Mouse (Mus musculus): ENCODE measurements around the gene Tbc1d12.
"Not testable (repeated sequence)": the region's sequence is repeated elsewhere in the genome, so short reads cannot be mapped to it uniquely, and the experiment has no call there.

The Tbc1d12 gene

DNA sequence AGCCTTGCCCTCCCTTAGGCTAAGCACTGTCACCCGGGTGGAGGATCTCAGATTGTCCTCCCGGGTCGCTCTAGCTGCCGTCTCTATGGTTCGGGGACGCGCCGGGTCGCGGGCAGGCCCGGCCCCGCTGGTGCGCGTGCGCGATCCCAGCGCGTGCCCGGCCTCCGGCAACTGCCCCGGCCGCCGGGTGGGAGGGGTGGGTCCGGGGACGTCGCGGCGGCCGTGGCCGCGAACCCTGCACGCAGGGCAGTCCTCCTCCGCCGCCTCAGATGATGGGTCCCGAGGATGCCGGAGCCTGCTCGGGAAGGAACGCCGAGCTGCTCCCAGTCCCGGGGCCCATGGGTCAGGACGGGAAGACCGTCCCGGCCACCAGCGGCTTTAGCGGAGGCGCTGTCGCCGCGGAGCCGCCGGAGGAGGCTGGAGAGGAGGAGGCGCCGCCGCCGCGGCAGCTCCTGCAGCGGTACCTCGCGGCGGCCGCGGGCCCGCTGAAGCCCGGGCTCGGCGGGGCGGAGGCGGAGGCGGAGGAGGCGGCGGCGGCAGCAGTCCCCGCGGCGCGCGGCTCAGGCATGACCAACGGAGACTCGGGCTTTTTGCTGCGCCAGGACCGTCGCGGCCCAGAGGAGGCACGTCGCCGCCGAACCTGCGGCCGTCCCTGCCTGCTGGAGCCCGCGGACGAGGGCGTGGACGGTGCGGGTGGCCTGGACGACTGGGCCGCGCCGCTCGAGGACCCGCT lies at the start of gene Tbc1d12:
Gene Tbc1d12 (plus strand): TSS at position 142 of the 733 bp plus-strand sequence.
- peak; percentile 26 for DNase-seq (ENCODE audit: extremely low read depth, low read depth, low spot score)

DNA sequence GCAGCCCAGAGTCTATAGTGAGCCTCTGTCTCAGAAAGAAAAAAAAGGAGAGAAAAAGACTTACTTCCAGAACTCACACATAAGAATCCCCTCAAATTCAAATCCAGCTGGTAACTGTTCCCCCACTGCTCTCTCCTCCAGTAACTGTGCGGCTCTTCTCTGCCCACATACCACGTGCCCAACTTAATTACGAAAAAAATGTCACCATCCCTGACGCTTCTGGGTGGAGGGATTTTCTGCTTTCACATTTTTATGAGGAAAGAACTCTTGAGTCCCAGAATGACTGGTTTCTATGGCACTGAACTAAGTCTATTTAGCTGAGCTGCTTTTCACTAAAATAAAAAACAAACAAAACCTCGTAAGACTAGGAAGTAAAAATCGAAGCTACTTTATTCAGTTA lies 48.6 kb upstream of the Tbc1d12 start:
- no peak for DNase-seq (ENCODE audit: extremely low read depth, low read depth, low spot score)

DNA sequence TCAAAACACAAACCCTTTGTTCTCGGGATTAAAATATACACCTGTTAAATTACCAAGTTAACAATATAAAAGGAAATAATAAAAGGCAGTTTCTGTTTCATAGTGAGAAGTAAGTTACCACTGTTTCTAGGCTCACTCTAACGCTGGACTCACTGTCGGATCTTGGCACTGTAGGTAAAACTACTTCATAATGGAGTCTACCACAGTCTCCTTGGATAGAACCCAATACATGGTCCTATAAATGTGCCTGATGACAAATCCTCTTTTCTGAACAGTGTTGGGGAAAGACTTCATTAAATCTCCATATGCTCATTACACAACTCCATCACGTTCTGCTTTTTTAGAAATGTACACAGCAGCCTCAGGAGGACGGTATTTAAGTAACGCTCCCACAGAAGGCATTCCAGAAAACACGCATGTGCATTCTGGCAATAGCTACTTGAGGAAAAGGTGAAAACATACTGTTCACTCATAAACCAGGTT lies 42.8 kb upstream of the Tbc1d12 start:
- no peak for DNase-seq (ENCODE audit: extremely low read depth, low read depth, low spot score)

DNA sequence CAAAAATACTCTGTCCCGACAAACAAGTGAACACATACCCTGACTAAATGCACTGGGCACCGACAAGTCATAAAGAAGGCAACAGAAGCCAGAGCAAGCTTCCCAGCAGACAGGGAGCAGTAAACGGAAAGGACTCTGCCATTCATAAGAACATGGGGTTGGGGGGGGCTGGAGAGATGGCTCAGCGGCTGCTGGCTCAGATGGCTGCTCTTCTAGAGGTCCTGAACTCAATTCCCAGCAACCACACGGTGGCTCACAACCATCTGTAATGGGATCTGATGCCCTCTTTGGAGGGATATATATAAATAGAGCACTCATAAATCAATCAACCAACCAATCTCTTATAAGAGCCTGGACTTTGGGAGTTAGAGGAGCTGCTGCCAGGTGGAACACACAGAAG lies 39.8 kb upstream of the Tbc1d12 start:
- DNase-seq (ENCODE audit: extremely low read depth, low read depth, low spot score): no peak

DNA sequence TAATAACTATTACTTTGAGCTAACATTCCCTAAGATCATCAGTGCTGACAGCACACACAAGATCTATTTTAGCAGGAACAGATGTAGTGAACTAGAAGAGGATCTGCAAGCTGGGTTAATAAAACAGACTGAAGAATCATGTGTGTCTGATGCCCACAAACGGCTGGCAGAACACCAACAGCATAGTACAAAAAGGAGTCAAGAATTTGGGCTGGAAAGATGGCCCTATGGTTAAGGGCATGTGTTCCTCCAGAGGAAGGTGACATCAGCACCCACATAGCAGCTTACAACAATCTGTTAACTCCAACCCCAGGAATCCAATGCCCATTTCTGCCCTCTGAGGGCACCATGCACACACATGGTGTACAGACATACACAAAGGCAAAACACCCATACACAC lies 38.1 kb upstream of the Tbc1d12 start:
- DNase-seq (ENCODE audit: extremely low read depth, low read depth, low spot score): no peak

DNA sequence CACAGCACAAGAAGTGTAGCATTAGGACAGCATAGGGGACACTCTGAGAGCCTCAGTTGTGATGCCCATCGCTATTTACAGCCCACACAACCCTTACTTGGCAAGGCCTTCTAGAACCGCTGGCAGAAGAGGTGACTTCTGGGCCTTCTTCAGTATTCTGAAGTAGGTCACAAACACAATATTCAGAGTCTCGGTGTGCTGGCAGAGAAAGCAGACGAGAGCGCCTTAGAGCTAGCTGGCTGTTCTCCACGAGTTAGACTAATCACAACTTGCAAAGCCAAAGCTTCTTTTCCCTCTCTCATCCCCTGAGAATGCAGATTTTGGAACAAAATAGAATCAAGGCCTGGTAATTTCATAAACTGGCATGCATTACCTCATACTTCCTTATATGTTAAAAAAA lies 37.6 kb upstream of the Tbc1d12 start:
- DNase-seq (ENCODE audit: extremely low read depth, low read depth, low spot score): no peak

DNA sequence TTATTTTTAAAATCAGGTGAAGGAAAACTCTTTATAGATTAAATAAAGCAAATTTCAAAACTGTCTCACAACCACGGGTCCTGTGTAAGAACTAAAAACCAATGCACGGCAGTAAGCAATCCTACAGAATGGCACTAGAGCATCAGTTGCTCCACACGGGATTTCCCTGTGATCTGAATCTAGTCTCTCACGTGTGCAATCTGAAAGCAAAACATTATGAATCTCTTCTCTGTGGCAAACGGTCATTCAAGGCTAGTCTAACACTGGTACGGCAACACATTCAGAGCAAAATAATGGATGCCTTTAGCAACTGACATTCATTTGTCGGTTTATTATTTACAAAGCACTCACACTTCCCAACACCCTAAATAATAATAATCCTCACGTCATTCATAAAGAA lies 18.2 kb upstream of the Tbc1d12 start:
- no peak for DNase-seq (ENCODE audit: extremely low read depth, low read depth, low spot score)

DNA sequence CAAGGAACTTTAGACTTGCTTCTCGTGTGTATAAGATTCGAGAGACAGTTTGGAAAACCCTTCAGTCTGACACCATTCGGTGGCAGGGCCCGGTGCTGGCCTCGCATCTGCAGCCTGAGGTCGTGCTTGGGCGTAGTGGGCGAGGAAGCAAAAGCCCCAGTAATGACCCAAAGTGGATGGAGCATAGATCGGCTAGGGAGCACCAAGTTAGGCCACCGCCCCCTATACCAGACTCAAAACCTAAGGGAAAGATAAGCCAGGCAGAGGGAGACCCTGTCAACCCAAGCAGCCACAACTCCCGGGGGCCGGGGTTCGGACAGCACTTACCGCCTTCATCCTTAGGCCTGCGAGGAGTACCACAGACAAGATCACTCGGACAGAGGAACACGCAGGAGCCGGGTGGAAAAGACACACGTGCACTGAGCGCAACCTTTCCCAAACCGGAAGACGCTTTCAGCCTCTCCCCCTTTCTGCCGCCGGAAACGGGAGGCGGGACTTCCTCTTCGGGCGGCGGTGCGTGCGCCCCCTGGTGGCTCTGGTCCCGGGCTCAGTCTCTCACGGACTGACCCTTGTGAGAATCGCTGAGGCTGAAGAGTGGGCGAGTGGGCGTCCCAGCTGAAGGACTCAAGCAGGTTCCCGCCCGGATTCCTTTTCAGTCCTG lies 17.5 kb upstream of the Tbc1d12 start, which contains the start of gene Noc3l:
Gene Noc3l (minus strand): TSS at position 472 of the 661 bp plus-strand sequence.
- DNase-seq (ENCODE audit: extremely low read depth, low read depth, low spot score): peak; percentile 16

DNA sequence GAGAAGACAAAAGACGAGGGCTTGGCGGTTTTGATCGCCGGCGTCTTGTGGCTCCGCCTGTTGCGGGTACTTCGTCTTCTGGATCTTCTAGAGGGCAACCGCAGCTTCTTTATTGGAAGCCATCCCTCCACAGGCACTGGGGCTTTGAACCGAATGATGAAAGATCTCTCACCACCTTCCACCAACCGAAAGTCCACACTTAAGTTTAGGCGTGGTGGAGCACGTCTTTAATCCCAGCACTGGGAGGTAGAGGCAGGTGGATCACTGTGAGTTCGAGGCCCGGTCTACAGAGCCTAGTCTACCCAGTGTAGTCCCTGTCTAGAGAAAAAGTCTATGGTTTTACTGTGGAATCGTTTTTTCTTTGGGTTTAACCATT lies 17.0 kb upstream of the Tbc1d12 start:
- no peak for DNase-seq (ENCODE audit: extremely low read depth, low read depth, low spot score)

DNA sequence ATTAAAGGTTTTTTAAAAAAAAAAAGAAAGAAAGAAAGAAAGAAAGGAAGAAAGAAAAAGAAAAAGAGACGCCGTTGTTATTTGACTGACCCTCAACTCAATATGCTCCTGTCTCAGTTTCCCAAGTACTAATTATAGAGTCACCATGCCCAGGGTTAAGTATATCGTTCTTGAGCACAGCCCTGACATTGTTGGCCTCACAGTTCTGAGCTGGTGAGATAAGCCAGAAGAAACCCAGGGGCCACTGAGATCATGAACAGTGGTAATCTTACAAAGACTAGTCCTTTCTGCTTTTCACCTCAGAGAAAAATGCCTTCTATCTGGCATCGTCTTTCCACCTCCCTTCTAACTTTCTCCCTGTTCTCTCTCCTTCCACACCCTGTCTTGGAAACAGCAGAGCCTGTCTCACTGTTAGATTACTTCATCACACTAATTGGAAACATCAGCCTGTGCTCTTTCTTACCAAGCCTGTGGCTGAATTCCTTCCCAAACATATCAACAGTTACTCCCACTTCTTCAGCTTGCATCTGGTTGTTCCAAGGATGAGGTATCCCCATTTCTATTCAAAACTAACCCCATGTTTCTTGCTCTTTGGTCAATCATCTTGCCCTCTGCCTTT lies 16.1 kb upstream of the Tbc1d12 start:
- DNase-seq (ENCODE audit: extremely low read depth, low read depth, low spot score): no peak

DNA sequence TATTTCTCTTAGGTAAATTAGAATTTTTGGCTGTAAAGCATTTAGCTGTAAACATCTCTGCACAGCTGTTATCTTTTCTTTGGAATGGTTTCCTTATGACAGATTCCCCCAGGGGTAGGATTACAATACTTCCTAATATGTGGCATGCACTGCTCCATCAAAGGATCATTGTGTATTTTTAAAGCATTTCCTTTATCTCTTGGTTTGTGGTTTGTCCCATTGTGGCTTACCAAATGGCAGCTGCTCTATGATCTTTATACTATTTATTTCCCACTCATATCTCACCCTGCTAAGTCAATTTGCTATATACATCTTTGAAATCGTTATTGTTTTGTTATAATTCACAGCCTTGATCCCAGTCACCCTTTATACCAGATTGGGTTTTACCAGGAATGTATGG lies 3.2 kb upstream of the Tbc1d12 start:
- DNase-seq (ENCODE audit: extremely low read depth, low read depth, low spot score): no peak

DNA sequence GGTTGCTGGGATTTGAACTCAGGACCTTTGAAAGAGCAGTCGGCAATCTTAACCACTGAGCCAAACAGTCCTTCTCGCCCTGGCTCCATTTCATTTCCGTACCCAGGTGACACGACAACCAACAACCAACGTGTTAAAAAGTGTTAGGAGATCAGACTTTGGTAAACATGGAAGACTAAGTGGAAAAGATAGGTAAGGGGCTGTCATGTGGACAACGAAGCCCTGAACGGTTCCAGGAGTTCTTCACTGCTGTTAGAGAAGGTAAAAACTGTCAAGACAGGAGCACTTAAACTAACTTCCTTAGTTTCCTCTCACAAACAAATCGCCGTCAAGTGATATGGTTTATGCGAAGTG lies 318 bp upstream of the Tbc1d12 start:
- DNase-seq (ENCODE audit: extremely low read depth, low read depth, low spot score): no peak

DNA sequence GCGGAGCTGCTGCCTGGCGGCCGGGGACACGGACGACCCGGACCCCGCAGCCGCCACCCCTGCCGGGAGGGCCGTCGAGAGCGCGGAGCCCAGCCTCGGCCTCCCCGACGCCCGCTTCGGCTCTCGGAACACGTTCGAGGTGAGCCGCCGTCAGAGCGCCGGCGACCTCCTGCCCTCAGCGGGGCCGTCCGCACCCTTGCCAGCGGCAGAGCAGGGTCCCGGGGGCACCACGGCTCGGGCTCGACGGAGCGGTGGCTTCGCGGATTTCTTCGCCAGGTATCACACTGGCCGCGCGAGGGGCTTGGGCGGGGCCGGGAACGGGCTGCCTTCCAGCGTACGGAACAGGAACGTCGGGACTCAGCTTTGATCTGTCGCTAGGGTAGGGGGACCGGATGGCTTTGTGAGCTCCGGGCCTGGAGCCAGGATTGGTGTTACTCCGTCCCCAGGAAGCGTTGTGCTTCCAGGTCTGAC lies 827 bp downstream of the Tbc1d12 start:
- no peak for DNase-seq (ENCODE audit: extremely low read depth, low read depth, low spot score)

DNA sequence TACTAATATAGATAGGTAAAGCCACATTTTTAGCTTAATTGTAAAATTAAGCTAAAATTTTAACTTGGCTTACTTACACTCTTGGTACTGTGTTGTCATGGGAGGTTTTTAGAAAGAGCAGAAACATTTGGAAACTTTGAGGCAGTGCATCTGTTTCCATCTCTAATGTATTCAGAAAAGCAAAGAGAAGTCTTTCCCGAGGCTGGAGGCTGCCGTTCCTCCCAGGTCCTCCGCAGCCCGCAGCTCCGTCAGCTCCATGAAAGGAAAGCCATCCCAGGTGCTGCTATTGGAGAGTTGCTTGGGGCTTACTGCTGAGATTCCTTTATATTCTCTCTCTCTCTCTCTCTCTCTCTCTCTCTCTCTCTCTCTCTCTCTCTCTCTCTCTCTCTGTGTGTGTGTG lies 8.4 kb downstream of the Tbc1d12 start:
- no peak for DNase-seq (ENCODE audit: extremely low read depth, low read depth, low spot score)

DNA sequence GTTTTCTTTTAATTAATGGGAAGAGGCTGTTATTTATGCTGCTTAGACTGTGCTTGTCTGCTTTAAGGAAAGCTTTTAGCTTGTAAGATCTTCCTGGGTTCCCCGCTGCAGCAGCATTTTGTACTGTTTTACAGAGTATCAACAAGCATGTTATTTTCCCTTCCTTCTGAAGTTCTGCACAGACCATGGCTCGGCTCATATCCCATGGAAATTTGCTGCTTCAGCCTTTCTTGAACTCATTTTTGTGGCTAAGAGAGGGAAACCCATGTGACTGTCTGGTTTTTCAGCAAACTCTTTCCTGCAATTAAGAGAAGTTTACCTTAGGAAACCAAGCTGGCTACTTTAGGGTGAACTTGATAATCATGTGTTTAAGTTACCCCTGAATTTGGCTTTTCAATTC lies 10.0 kb downstream of the Tbc1d12 start:
- DNase-seq (ENCODE audit: extremely low read depth, low read depth, low spot score): no peak

DNA sequence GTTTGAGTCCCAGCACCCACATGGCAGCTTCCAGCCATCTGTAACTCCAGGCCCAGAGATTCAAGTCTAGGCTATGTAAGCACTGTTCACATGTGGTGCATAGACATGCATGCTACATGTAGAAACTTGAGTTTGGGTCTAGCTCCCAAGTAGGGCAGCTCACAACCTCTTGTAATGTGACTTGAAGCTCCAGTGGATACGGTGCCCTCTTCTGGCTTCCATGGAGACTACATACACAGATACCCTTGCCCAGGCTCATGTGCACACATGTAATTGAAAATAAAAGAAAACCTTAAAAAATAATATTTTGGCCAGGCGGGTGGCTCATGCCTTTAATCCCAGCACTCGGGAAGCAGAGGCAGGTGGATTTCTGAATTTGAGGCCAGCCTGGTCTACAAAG lies 21.8 kb downstream of the Tbc1d12 start:
- no peak for DNase-seq (ENCODE audit: extremely low read depth, low read depth, low spot score)

DNA sequence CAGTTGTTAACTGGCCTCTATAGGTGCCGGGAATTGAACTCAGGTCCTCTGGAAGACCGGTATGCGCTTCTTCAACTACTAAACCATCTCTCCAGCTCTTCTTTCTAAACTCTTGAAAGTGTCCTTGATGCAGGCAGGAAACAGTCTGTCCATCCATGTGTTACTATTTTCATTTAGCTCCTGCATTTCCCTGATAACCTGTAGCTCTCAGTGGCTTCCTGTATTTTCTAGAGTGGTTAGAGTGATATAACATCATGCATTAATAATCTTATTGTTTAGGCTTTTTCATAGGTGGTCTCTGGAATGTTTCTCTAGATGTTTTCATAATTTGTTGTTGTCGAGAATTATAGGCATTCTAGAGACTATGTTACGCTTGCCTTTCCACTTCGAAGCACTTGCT lies 26.1 kb downstream of the Tbc1d12 start:
- DNase-seq (ENCODE audit: extremely low read depth, low read depth, low spot score): no peak

DNA sequence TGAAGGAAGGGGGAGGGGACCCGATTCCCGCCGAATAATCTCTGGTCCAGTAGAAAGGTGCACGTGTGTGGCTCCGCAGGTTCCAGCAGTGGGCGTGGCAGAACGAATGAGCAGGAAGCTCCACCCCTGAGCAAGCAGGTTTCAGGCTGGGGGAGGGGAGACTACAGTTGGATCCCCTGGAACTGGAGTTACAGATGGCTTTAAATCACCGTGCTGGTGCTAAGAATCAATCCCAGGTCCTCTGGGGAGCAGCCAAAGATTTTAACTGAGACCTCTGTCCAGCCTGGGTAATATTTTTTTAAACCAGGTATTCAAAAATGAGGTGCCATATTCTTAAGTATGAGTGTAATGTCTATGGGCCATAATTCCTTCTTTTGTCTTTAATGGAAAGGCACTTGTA lies 38.4 kb downstream of the Tbc1d12 start:
- DNase-seq (ENCODE audit: extremely low read depth, low read depth, low spot score): not testable (repeated sequence)

DNA sequence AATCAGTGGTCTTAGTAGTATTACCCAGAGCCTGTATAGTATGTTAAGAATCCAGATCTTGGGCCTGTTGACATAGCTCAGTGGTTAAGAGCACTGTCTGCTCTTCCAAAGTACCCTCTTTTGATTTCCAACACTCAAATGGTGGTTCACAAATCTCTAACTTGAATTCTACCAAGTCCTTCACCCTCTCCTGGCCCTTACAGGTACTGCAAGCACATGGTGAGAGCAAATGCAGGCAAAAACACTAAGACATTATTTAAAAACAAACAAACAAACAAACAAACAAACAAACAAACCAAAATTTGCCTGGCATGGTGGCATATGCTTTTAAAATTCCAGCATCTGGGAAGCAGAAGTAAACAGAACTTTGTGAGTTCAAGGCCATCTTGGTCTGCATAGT lies 43.9 kb downstream of the Tbc1d12 start:
- no peak for DNase-seq (ENCODE audit: extremely low read depth, low read depth, low spot score)

DNA sequence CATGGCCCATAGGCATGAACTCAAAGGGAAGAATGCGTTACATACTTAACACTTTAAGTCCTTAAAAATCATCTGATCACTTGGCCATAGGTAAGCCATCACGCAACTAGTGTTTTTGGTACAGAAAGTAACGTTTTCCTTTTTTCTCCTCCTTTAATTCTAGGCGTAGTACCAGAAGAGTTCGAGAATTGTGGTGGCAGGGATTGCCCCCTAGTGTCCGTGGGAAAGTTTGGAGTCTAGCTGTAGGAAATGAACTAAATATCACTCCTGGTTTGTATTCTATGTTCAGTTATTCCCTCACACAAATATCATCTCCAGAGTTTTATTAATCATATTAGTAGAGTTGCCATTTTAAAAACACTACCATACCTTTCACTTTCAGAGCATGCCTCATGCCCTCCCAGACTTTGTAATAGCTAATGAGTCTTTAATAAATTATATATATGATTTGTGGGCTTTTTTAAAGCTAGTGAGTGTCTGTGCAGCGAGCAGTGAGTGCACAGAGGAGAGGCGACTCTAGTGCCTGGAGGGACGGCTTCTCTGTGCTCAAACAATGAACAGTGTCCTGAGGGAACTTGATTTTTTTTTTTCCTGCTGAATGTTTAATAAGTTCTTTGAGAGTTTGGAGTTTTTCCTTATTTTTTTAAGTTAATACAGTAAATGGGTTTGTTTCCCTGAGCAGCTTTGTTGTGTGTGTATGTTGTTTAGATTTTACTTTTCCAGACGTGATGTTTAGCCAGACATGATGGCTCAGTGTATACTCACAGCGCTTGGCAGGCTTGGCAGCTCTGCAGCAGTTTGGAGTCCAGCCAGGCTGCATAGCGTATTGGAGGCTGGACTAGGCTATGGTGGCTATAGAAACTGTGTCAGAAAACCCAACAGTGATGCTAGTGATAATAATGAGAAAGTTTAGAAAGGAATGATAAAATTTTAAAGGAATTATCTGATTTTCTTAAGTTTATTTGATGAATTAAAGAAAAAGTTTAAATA lies 65.1 kb downstream of the Tbc1d12 start:
- DNase-seq (ENCODE audit: extremely low read depth, low read depth, low spot score): no peak

DNA sequence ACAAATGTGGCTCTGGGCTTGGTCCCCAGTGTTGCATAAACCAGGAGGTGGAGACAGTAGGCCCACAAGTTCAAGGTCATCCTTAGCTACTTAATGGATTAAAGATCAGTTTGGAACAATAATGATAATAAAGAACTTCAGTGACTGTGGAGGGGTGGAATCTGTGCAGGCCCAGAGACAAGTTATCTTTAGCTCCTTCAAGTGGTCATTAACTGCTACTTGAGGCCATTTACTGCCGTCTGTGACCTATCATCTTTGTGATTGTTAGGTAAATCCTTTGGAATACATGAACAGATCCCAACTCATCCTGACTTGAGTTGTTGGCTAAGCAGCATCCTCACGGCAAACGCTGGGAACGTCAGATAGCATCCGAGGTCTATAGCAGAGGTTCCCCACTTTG lies 66.1 kb downstream of the Tbc1d12 start:
- DNase-seq (ENCODE audit: extremely low read depth, low read depth, low spot score): no peak
